ENCODE assay signal across 20 mouse cellular contexts in the genomic region with DNA sequence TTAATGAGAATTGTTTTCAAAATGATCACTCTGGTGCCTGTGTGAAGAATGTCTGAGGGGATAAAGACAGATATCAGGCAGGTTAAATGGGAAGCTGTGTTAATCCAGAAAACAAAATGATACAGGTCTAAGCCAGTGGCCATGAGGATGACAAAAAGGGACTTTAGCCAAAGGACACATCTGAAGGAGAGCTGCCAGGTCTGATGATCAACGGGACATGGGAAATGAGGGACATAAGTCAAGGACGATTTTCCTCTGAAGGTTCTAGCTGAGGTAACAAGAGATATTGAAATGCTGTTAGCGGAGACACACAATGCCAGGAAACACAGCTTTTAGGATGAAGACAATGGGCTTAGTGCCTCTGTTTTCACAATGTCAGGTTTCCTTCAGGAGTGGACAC. TPM values are rescaled to one million over a fixed set of nuclear protein-coding genes. Genes with fewer than 3 reads are reported as not detected.
DNase-seq lines count a peak whose midpoint lies in the region; ATAC-seq lines count a peak whose summit lies in the region.
"Had no signal": no experiment of that assay in that cellular context is flagged by ENCODE, and none has a peak within 500 bp of the region (broad histone marks: within the 10 kb centered on the region; RNA-seq: fewer than 3 reads in every experiment).

No protein-coding gene starts in this region.

- H3K9me3 ChIP-seq in kidney, embryonic 16.5 days (ENCODE audit: low read length): no peaks in the 10 kb centered on the region
- H3K9me3 ChIP-seq: embryonic facial prominence, embryonic 10.5 days; forebrain, embryonic 13.5 days; heart, embryonic 15.5 days; hindbrain, embryonic 15.5 days had no signal

- no peak overlapping the region for H3K9ac ChIP-seq in kidney, embryonic 16.5 days (replicated peaks; ENCODE audit: low read length)
- H3K9ac ChIP-seq: forebrain, embryonic 13.5 days; forebrain, postnatal 0 days; heart, embryonic 15.5 days; hindbrain, embryonic 15.5 days had no signal

- 69% methylated on average over 3 of the region's 3 CpGs for WGBS in kidney, embryonic 16.5 days

- ATAC-seq in kidney, embryonic 16.5 days (ENCODE audit: low FRiP score, low TSS enrichment): no peak
- ATAC-seq: activated CD4-positive, CD25-positive, alpha-beta regulatory T cell, adult 4 months; forebrain, embryonic 13.5 days; forebrain, postnatal 0 days; Patski had no signal

- H3K27me3 ChIP-seq in kidney, embryonic 16.5 days (ENCODE audit: insufficient read depth, low read length): no peaks in the 10 kb centered on the region
- H3K27me3 ChIP-seq: CH12.LX; forebrain, embryonic 13.5 days; heart, embryonic 15.5 days; hindbrain, embryonic 15.5 days; Patski had no signal

- no peaks in the 10 kb centered on the region for H3K36me3 ChIP-seq in kidney, embryonic 16.5 days (ENCODE audit: insufficient read depth, low read length)
- H3K36me3 ChIP-seq: embryonic facial prominence, embryonic 10.5 days; heart, embryonic 15.5 days; hindbrain, embryonic 15.5 days had no signal

- H3K27ac ChIP-seq in kidney, embryonic 16.5 days (ENCODE audit: low read length): 0 out of 2 replicates have a peak overlapping the region, but pooled peaks have one; percentile 10
- H3K27ac ChIP-seq: embryonic facial prominence, embryonic 10.5 days; forebrain, embryonic 13.5 days; heart, adult 2 months; heart, embryonic 15.5 days; hindbrain, embryonic 15.5 days had no signal

- no peaks in the 10 kb centered on the region for H3K4me1 ChIP-seq in kidney, embryonic 16.5 days (ENCODE audit: insufficient read depth, low read length)
- H3K4me1 ChIP-seq: embryonic facial prominence, embryonic 10.5 days; forebrain, embryonic 13.5 days; heart, embryonic 15.5 days; hindbrain, embryonic 15.5 days had no signal

- H3K4me3 ChIP-seq in kidney, embryonic 16.5 days (ENCODE audit: low read length): no peak overlapping the region
- H3K4me3 ChIP-seq: embryonic facial prominence, embryonic 10.5 days; forebrain, embryonic 13.5 days; heart, adult 2 months; heart, embryonic 15.5 days; hindbrain, embryonic 15.5 days had no signal

- H3K4me2 ChIP-seq in kidney, embryonic 16.5 days (replicated peaks; ENCODE audit: low read depth, low read length): no peak overlapping the region
- H3K4me2 ChIP-seq: forebrain, embryonic 13.5 days; heart, embryonic 11.5 days; heart, embryonic 15.5 days; hindbrain, embryonic 15.5 days had no signal

- peak; percentile 47 for DNase-seq in adrenal gland, adult 8-10 months
- no peak for DNase-seq in adrenal gland, postnatal 4 days (ENCODE audit: low spot score in 2 of 2)
- DNase-seq in kidney, postnatal 4 days: no peak
- DNase-seq in lung, postnatal 10 days: peak; percentile 3
- DNase-seq in lung, postnatal 36 days: no peak
- peak; percentile 26 to 56 for DNase-seq in adrenal gland, postnatal 36 days
- DNase-seq: cerebellum, adult 18-20 months; cerebellum, postnatal 10 days; forebrain, postnatal 0 days; gastrocnemius, postnatal 14 days; heart, adult 2 months had no signal

RNA-seq across cellular contexts. Expression of a gene that starts 29.6 kb away (rescaled TPM):
- 1 to 10 TPM; 3.7 to 4.9 (median 4.0) TPM for total RNA-seq in adrenal gland, adult 8-10 months (2022)
- 1 to 10 TPM; 6.5 to 8.2 TPM for total RNA-seq in adrenal gland, postnatal 4 days (2021)
- 15.4 and 19.6 TPM in 2 replicates for polyA plus RNA-seq in kidney, embryonic 16.5 days (2015; fragmentation: Nextera tagmentation; extraction: Ambion mirVana)
- total RNA-seq in adrenal gland, postnatal 36 days (2021): 1 to 10 TPM; 2.9 to 4.0 TPM

Comparison
In these comparisons a context has a peak if more than half of its experiments do, and no peak if none do; other contexts are left out.
1. DNase-seq: peak in adrenal gland, adult 8-10 months (single experiment), lung, postnatal 10 days (single experiment) and adrenal gland, postnatal 36 days (2 of 2); none in adrenal gland, postnatal 4 days (0 of 2), kidney, postnatal 4 days (0 of 2) and lung, postnatal 36 days (single experiment).